Mouse (Mus musculus) stomach, embryonic 16.5 days (tissue): ENCODE measurements at regions not wholly inside any gene's neighbourhood (a gene's known extent, or its start where the extent isn't known, plus 50 kb on each side); places are given as distances from the start of the nearest gene placed in this dataset.

Experiments
- ATAC-seq: fragments of 200-750 bp; cut with Nextera tagmentation; 2 replicates; pipeline ENCODE4 v1.8.0; 2017; ENCODE audit warnings: moderate number of reproducible peaks, moderate TSS enrichment; ENCODE audit not compliant: insufficient read depth, low FRiP score
- H3K27ac ChIP-seq: fragments of 300-500 bp; sonication (generic); 2 replicates; pipeline ENCODE4 v1.5.1; 2014; ENCODE audit warnings: low read length
- H3K27me3 ChIP-seq: fragments of 300-500 bp; sonication (generic); 2 replicates; pipeline ENCODE4 v1.6.1; 2014; ENCODE audit warnings: low read length, control low read depth, mixed read lengths; ENCODE audit not compliant: control insufficient read depth, insufficient read depth
- H3K36me3 ChIP-seq: fragments of 300-500 bp; sonication (generic); 2 replicates; pipeline ENCODE4 v1.6.1; 2014; ENCODE audit warnings: low read length; ENCODE audit not compliant: control insufficient read depth, insufficient read depth
- H3K4me1 ChIP-seq: fragments of 300-500 bp; sonication (generic); 2 replicates; pipeline ENCODE4 v1.6.1; 2014; ENCODE audit warnings: low read length, control low read depth, mixed read lengths; ENCODE audit not compliant: control insufficient read depth, insufficient read depth
- H3K4me2 ChIP-seq: fragments of 300-500 bp; sonication (generic); 2 replicates; pipeline ENCODE4 v1.6.1; 2014; ENCODE audit warnings: low read depth, low read length, mixed read lengths
- H3K4me3 ChIP-seq: fragments of 300-500 bp; sonication (generic); replicated peaks from 2 replicates; pipeline ENCODE4 v1.5.1; 2014; ENCODE audit warnings: mild to moderate bottlenecking, low read length
- H3K9ac ChIP-seq: fragments of 300-500 bp; sonication (generic); 2 replicates; pipeline ENCODE4 v1.6.1; 2014; ENCODE audit warnings: low read length
- H3K9me3 ChIP-seq: fragments of 300-500 bp; sonication (generic); replicated peaks from 2 replicates; pipeline ENCODE4 v1.6.1; 2016; ENCODE audit warnings: low read length, control low read depth; ENCODE audit not compliant: control insufficient read depth
- WGBS: fragments of 180-500 bp; shearing (Covaris S2); extraction: QIAGEN DNeasy Blood & Tissue Kit; methylation state at CpG from one replicate; pipeline ENCODE4 v1.1.7; 2014; 5-methylcytosine and 5-hydroxymethylcytosine counted together

DNA sequence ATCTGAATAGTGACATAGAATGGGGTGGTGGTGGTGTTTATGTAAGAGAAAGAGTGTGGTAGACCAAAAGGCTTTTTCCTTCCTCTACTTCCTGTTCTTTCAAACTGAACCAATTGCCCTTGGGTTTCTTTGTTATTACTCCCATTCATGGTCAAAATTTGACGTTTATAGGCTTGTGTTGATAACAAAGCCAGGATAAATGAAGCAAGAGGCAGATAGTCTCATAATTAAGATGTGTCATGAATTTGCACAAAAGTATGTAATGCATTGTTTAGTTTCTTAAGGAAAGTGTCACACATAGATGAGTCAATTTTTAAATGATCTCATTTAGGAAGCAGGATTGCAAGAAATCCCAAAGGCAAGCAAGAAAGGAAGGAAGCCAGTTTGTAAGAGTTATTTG, 73.9 kb upstream of the Rnd3 start:
- H3K9me3 ChIP-seq, result no peaks in the 10 kb centered on the region
- no peak overlapping the region for H3K9ac ChIP-seq
- ATAC-seq, result no peak
- no peak overlapping the region for H3K4me2 ChIP-seq
- H3K27me3 ChIP-seq, result no peaks in the 10 kb centered on the region
- WGBS, result 22% methylated on average over 1 of the region's 1 CpGs
- no peaks in the 10 kb centered on the region for H3K36me3 ChIP-seq
- no peak overlapping the region for H3K27ac ChIP-seq
- no peak overlapping the region for H3K4me3 ChIP-seq
- no peaks in the 10 kb centered on the region for H3K4me1 ChIP-seq

DNA sequence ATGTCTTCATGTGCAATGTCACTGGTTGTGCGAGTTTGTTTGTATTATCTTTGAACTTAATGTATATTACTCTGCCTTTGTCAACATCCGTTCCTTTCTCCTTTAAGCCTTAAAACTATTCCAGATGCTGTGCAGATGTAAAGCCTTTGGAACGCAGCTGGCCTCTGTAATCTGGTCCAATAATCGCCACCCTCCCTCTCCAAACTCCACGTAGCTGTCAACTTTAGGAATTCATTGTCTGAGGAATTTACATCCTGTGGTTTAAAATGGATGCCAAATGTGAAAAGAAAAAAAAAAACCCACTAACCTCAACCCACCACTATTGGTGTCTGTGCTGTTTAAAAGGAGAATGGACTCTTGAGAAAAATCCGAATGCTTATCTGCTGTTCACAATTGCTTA, 70.8 kb upstream of the Rnd3 start:
- Histone ChIP-seq H3K36me3 (no peaks in the 10 kb centered on the region), H3K4me3 (no peak overlapping the region), H3K9me3 (no peaks in the 10 kb centered on the region), H3K4me1 (no peaks in the 10 kb centered on the region), H3K9ac (no peak overlapping the region), H3K4me2 (no peak overlapping the region), H3K27ac (no peak overlapping the region), H3K27me3 (no peaks in the 10 kb centered on the region)
- ATAC-seq, result no peak
- 35% methylated on average over 6 of the region's 6 CpGs for WGBS

DNA sequence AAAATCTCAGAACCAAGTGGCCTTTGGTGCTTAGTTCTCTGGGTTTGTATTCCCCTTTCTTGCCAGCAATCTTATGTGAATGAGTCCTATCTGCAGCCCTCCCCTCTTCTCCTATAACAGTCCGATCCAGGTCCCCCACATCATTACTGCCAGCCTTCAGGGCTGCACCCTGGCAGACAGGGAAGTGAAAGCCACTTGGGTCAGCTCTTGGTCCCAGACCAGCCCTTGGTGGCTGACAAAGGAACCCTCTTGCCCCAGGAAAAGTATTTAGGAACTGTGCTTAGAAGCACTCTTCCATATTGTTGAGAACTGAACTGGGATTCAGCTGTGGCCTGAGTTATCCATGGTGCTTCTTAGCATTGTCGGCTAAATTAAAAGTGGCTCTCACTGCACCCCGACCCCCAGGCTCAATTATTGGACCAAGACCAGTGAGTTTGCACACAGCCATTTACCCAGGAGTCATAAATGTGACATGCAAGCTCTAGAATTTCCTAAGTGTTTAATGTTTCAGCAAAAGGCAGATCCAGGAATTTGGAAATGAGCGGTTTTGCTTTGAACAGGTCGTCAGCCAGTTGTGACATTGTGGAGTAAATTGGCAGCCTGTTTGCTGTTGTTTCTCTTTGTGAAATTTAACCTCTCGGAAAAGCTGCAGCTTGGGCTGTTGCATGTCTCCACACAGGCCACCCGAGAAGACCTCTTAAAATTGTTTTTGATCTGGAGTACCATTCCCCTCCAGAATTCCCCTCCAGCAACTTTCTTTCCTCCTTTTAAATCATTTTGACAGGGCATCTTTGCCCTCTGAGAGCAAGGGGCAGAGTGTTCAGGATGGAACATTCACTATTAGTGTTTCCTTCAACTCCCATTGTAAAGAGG, 58.5 kb upstream of the Rnd3 start:
- no peak for ATAC-seq
- H3K4me2 ChIP-seq, result no peak overlapping the region

DNA sequence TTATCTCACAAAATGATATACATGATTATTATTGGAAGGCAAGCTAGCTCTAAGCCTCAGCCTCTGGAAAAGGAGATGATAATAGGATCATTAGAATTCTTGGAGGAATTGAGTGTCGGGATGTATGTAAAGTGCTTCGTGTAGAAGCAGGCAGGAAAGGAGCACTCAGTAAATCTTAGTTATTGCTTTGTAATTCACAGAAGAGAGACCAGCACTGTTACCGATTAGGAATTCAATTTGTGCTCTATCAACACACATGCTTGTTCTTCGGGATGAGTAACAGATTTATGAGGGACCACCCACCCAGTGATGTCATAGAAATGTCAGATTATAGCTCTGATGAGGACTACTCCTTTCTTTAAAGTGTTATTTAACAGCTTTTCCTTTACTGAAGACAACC, 57.4 kb upstream of the Rnd3 start:
- WGBS, result 22% methylated on average over 4 of the region's 4 CpGs
- H3K9me3 ChIP-seq, result no peaks in the 10 kb centered on the region
- H3K4me1 ChIP-seq, result no peaks in the 10 kb centered on the region
- H3K4me3 ChIP-seq, result no peak overlapping the region
- H3K27ac ChIP-seq, result no peak overlapping the region
- H3K27me3 ChIP-seq, result no peaks in the 10 kb centered on the region
- ATAC-seq, result no peak
- H3K4me2 ChIP-seq, result no peak overlapping the region
- no peaks in the 10 kb centered on the region for H3K36me3 ChIP-seq
- H3K9ac ChIP-seq, result no peak overlapping the region

More for the DNA sequence above, 58.5 kb upstream of the Rnd3 start:
- no peak overlapping the region for H3K9ac ChIP-seq
- H3K27ac ChIP-seq, result no peak overlapping the region
- no peaks in the 10 kb centered on the region for H3K36me3 ChIP-seq
- H3K9me3 ChIP-seq, result no peaks in the 10 kb centered on the region
- no peaks in the 10 kb centered on the region for H3K4me1 ChIP-seq
- H3K27me3 ChIP-seq, result no peaks in the 10 kb centered on the region
- WGBS, result 59% methylated on average over 7 of the region's 7 CpGs
- H3K4me3 ChIP-seq, result no peak overlapping the region
